Mouse (Mus musculus) gastrocnemius, postnatal 4 days (tissue): ENCODE results near the gene Tob1. TPM values are rescaled to one million over a fixed set of nuclear protein-coding genes. Genes with fewer than 3 reads are reported as not detected.

Source experiments
- DNase-seq, 2 experiments: peaks; one replicate each; pipeline ENCODE4 v3.0.0; 2021 to 2022; ENCODE audit warnings: low spot score in 2 of 2, mixed read lengths in 2 of 2
- total RNA-seq, 2 experiments: library from RNA; stranded (reverse); gene quantifications; 2 replicates each; pipeline ENCODE4 v1.2.3; 2021

Tob1 gene
- total RNA-seq, 2 experiments from 2014 or later = 81.4 to 89.8 TPM

GRCm38 (mm10) chr11:94261585-94262370 is 50.5 kb downstream of the Tob1 start:
- no peak for DNase-seq

Other genes with a start within 250 kb of the Tob1 start
- gene Gm20390, start 243.2 kb upstream of the Tob1 start, total RNA-seq = 10 to 100 TPM; 39.1 to 42.8 TPM
- gene Nme1, start 242.9 kb upstream of the Tob1 start, total RNA-seq = 10 to 100 TPM; 27.7 to 28.5 TPM
- gene Spag9, start 215.4 kb upstream of the Tob1 start, total RNA-seq = 100 to 1,000 TPM; 132 to 149 TPM
- 1 to 10 TPM; 2.8 to 3.1 TPM for gene Wfikkn2, start 34.6 kb downstream of the Tob1 start, total RNA-seq
- gene Gm21885, start 70.4 kb downstream of the Tob1 start, total RNA-seq = not detected
- gene Luc7l3, start 110.5 kb downstream of the Tob1 start, total RNA-seq = 10 to 100 TPM; 62.7 to 73.3 TPM
- 100 to 1,000 TPM; 127 to 137 TPM for gene Ankrd40, start 116.5 kb downstream of the Tob1 start, total RNA-seq
- gene Abcc3, start 181.5 kb downstream of the Tob1 start, total RNA-seq = 1 to 10 TPM; 2.0 to 2.4 TPM